Mouse (Mus musculus) intestine, postnatal 0 days (tissue): ENCODE data around the gene Polr2j. TPM values are rescaled to one million over a fixed set of nuclear protein-coding genes. Genes with fewer than 3 reads are reported as not detected.
"Not testable (repeated sequence)": the region's sequence is repeated elsewhere in the genome, so short reads cannot be mapped to it uniquely, and the experiment has no call there.

ENCODE experiments used
- ATAC-seq: fragments of 200-750 bp; cut with Nextera tagmentation; 2 replicates; pipeline ENCODE4 v1.8.0; 2017; ENCODE audit warnings: mild to moderate bottlenecking, moderate TSS enrichment, moderate library complexity
- H3K27ac ChIP-seq: fragments of 300-500 bp; sonication (generic); 2 replicates; pipeline ENCODE4 v1.5.1; 2014; ENCODE audit warnings: mild to moderate bottlenecking, low read depth, low read length, moderate library complexity
- H3K27me3 ChIP-seq: fragments of 300-500 bp; sonication (generic); replicated peaks from 2 replicates; pipeline ENCODE4 v1.6.1; 2014; ENCODE audit warnings: low read length, mixed read lengths; ENCODE audit not compliant: control insufficient read depth, insufficient read depth
- H3K36me3 ChIP-seq: fragments of 300-500 bp; sonication (generic); 2 replicates; pipeline ENCODE4 v1.6.1; 2014; ENCODE audit warnings: mild to moderate bottlenecking, moderate library complexity; ENCODE audit not compliant: control insufficient read depth, insufficient read depth
- H3K4me1 ChIP-seq: fragments of 300-500 bp; sonication (generic); replicated peaks from 2 replicates; pipeline ENCODE4 v1.6.1; 2014; ENCODE audit warnings: antibody characterized with exemption, low read length, mixed read lengths; ENCODE audit not compliant: control insufficient read depth, insufficient read depth
- H3K4me2 ChIP-seq: fragments of 300-500 bp; sonication (generic); replicated peaks from 2 replicates; pipeline ENCODE4 v1.6.1; 2014; ENCODE audit warnings: low read depth, mild to moderate bottlenecking, moderate library complexity
- H3K4me3 ChIP-seq: fragments of 300-500 bp; sonication (generic); 2 replicates; pipeline ENCODE4 v1.5.1; 2014; ENCODE audit warnings: low read depth, low read length
- H3K9ac ChIP-seq: fragments of 300-500 bp; sonication (generic); 2 replicates; pipeline ENCODE4 v1.6.1; 2014; ENCODE audit warnings: mild to moderate bottlenecking, low read depth, low read length
- H3K9me3 ChIP-seq: fragments of 300-500 bp; sonication (generic); 2 replicates; pipeline ENCODE4 v1.6.1; 2016; ENCODE audit warnings: mixed run types; ENCODE audit not compliant: control insufficient read depth
- CTCF ChIP-seq: sonication (generic); IDR thresholded peaks from 2 replicates; pipeline ENCODE4 v1.5.1; 2016; ENCODE audit warnings: low read depth, mild to moderate bottlenecking, control low read depth, antibody characterized with exemption, moderate library complexity
- WGBS: fragments of 180-500 bp; shearing (Covaris S2); extraction: QIAGEN DNeasy Blood & Tissue Kit; methylation state at CpG from one replicate; pipeline ENCODE4 v1.1.7; 2014; 5-methylcytosine and 5-hydroxymethylcytosine counted together
- polyA plus RNA-seq: library from polyadenylated mRNA; unstranded; fragments of >200 nt; fragmentation: Nextera tagmentation; extraction: Ambion mirVana; gene quantifications from 2 replicates; pipeline ENCODE4 v1.2.1, GENCODE M21; 2015

The Polr2j gene
- polyA plus RNA-seq, 1 experiment from 2014 or later, result 169 TPM

DNA sequence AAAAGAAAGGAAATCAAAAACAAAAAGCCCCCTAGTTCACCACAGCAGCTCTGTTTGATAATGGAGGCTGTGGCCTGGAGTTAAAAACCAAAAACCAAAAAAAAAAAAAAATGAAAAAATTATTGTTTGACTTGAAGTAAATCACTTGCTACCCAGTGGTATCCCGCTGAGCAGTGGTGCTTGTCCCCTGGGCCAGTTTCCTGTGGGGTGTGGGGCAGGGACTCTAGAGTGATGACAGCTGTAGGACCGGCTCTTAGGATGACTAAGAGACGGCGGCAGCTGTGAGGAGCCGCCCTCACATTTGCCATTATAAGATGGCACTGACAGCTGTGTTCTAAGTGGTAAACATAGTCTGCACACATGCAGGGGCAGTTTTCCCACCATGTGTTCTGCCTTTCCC is 39.0 kb downstream of the Polr2j start:
- TF ChIP-seq CTCF, result no peak
- Histone ChIP-seq H3K36me3 (peaks cover 1% of the 10 kb centered on the region; the same call in 1 of the 2 replicates), H3K9ac (no peak overlapping the region), H3K4me2 (no peak overlapping the region), H3K4me3 (no peak overlapping the region), H3K27ac (no peak overlapping the region), H3K9me3 (no peaks in the 10 kb centered on the region), H3K27me3 (no peaks in the 10 kb centered on the region), H3K4me1 (no peaks in the 10 kb centered on the region)
- 75% methylated on average over 5 of the region's 5 CpGs for WGBS
- no peak for ATAC-seq

- H3K4me1 ChIP-seq, ATAC-seq, H3K4me3 ChIP-seq, H3K9ac ChIP-seq, H3K36me3 ChIP-seq, H3K27me3 ChIP-seq, H3K27ac ChIP-seq, H3K9me3 ChIP-seq, H3K4me2 ChIP-seq: not testable (repeated sequence)
- WGBS, result 86% methylated on average over 11 of the region's 12 CpGs
Measured at GRCm38 (mm10) chr5:136160084-136160483, 43.7 kb downstream of the Polr2j start.

GRCm38 (mm10) chr5:136163807-136164474 is 47.5 kb downstream of the Polr2j start:
- no peak for ATAC-seq
- Histone ChIP-seq H3K27me3 (no peaks in the 10 kb centered on the region), H3K27ac (no peak overlapping the region), H3K4me2 (no peak overlapping the region), H3K4me1 (no peaks in the 10 kb centered on the region), H3K36me3 (peaks cover 7% of the 10 kb centered on the region), H3K9ac (no peak overlapping the region), H3K4me3 (no peak overlapping the region), H3K9me3 (0 out of 2 replicates have a peak, but pooled peaks cover 3% of the 10 kb centered on the region)
- WGBS, result 82% methylated on average over 11 of the region's 11 CpGs
- TF ChIP-seq CTCF, result no peak

GRCm38 (mm10) chr5:136165246-136165645 is 48.8 kb downstream of the Polr2j start:
- ATAC-seq, result no peak
- no peak overlapping the region for H3K27ac ChIP-seq
- TF ChIP-seq CTCF, result no peak
- H3K36me3 ChIP-seq, result peaks cover 7% of the 10 kb centered on the region
- no peak overlapping the region for H3K4me2 ChIP-seq
- no peak overlapping the region for H3K9ac ChIP-seq
- H3K9me3 ChIP-seq, result 0 out of 2 replicates have a peak, but pooled peaks cover 3% of the 10 kb centered on the region
- H3K4me3 ChIP-seq, result no peak overlapping the region
- H3K27me3 ChIP-seq, result no peaks in the 10 kb centered on the region
- 82% methylated on average over 8 of the region's 8 CpGs for WGBS
- no peaks in the 10 kb centered on the region for H3K4me1 ChIP-seq

- 83% methylated on average over 4 of the region's 4 CpGs for WGBS
- Histone ChIP-seq H3K9ac (no peak overlapping the region), H3K27me3 (no peaks in the 10 kb centered on the region), H3K4me1 (0 out of 2 replicates have a peak, but pooled peaks cover 2% of the 10 kb centered on the region), H3K9me3 (0 out of 2 replicates have a peak, but pooled peaks cover 3% of the 10 kb centered on the region), H3K36me3 (no peaks in the 10 kb centered on the region; the same call in 1 of the 2 replicates), H3K4me2 (no peak overlapping the region), H3K27ac (no peak overlapping the region), H3K4me3 (no peak overlapping the region)
- no peak for TF ChIP-seq CTCF
- ATAC-seq, result no peak
Measured at GRCm38 (mm10) chr5:136167296-136167695, 50.9 kb downstream of the Polr2j start.

GRCm38 (mm10) chr5:136168071-136168470 is 51.6 kb downstream of the Polr2j start:
- TF ChIP-seq CTCF, result peak; percentile 53

More at GRCm38 (mm10) chr5:136168071-136168470, 51.6 kb downstream of the Polr2j start:
- H3K4me3 ChIP-seq, result no peak overlapping the region
- H3K36me3 ChIP-seq, result no peaks in the 10 kb centered on the region; the same call in 1 of the 2 replicates
- 0 out of 2 replicates have a peak, but pooled peaks cover 8% of the 10 kb centered on the region for H3K4me1 ChIP-seq
- no peak overlapping the region for H3K9ac ChIP-seq
- no peak overlapping the region for H3K4me2 ChIP-seq
- no peak overlapping the region for H3K27ac ChIP-seq
- H3K27me3 ChIP-seq, result no peaks in the 10 kb centered on the region
- 0 out of 2 replicates have a peak, but pooled peaks cover 3% of the 10 kb centered on the region for H3K9me3 ChIP-seq
- ATAC-seq, result no peak
- WGBS, result 93% methylated on average over 3 of the region's 3 CpGs
